Mouse (Mus musculus) G1E (cell line): ENCODE measurements around the gene Gabpb1.

ENCODE experiments used
- CTCF ChIP-seq: IDR thresholded peaks from 2 replicates; pipeline ENCODE4 v1.5.1; 2012; ENCODE audit warnings: low read depth, low read length, inconsistent platforms, mixed read lengths
- POLR2AphosphoS5 ChIP-seq: IDR thresholded peaks from 2 replicates; pipeline ENCODE4 v1.6.1; 2012; ENCODE audit warnings: low read depth, low read length, inconsistent platforms; ENCODE audit not compliant: insufficient replicate concordance

GRCm38 (mm10) chr2:126606061-126606687 is 70.0 kb downstream of the Gabpb1 start:
- TF ChIP-seq CTCF (no peak), POLR2AphosphoS5 (no peak)
